Mouse (Mus musculus) heart, embryonic 14.5 days (tissue): ENCODE data around the gene Rnf217. TPM values are rescaled to one million over a fixed set of nuclear protein-coding genes. Genes with fewer than 3 reads are reported as not detected.

Source experiments
- ATAC-seq: fragments of 200-750 bp; cut with Nextera tagmentation; 2 replicates; pipeline ENCODE4 v1.8.0; 2017; ENCODE audit warnings: low read depth, moderate TSS enrichment; ENCODE audit not compliant: insufficient number of reproducible peaks, insufficient read depth, low FRiP score
- H3K27ac ChIP-seq, 2 experiments: fragments of 200-500 bp in 1 of 2; fragments of 300-500 bp in 1 of 2; sonication (generic) in 1 of 2; replicated peaks in 1 of 2; 2 replicates each; pipeline ENCODE4 v1.5.1; 2012 to 2014; ENCODE audit warnings: low read depth in 2 of 2, low read length in 2 of 2, control low read depth in 1 of 2, mild to moderate bottlenecking in 1 of 2, mixed read lengths in 1 of 2; ENCODE audit not compliant: control insufficient read depth in 1 of 2, insufficient read depth in 1 of 2
- H3K27me3 ChIP-seq: fragments of 300-500 bp; sonication (generic); 2 replicates; pipeline ENCODE4 v1.6.1; 2014; ENCODE audit warnings: mild to moderate bottlenecking, low read length, control low read depth; ENCODE audit not compliant: control insufficient read depth, insufficient read depth
- H3K36me3 ChIP-seq: fragments of 300-500 bp; sonication (generic); 2 replicates; pipeline ENCODE4 v1.6.1; 2014; ENCODE audit warnings: mild to moderate bottlenecking, control low read depth, low read length, mixed read lengths; ENCODE audit not compliant: control insufficient read depth, insufficient read depth
- H3K4me1 ChIP-seq, 2 experiments: fragments of 200-500 bp in 1 of 2; fragments of 300-500 bp in 1 of 2; sonication (generic) in 1 of 2; 2 replicates each; pipeline ENCODE4 v1.6.1; 2012 to 2014; ENCODE audit warnings: low read length in 2 of 2, control low read depth in 1 of 2, mixed read lengths in 1 of 2; ENCODE audit not compliant: control insufficient read depth in 2 of 2, insufficient read depth in 2 of 2
- H3K4me2 ChIP-seq: fragments of 300-500 bp; sonication (generic); 2 replicates; pipeline ENCODE4 v1.6.1; 2014; ENCODE audit warnings: mild to moderate bottlenecking, low read length
- H3K4me3 ChIP-seq, 2 experiments: fragments of 200-500 bp in 1 of 2; fragments of 300-500 bp in 1 of 2; sonication (generic) in 1 of 2; 2 replicates each; pipeline ENCODE4 v1.5.1; 2012 to 2014; ENCODE audit warnings: low read length in 2 of 2, mild to moderate bottlenecking in 2 of 2, control low read depth in 1 of 2, low read depth in 1 of 2, moderate library complexity in 1 of 2; ENCODE audit not compliant: control insufficient read depth in 1 of 2, insufficient read depth in 1 of 2
- H3K9ac ChIP-seq: fragments of 300-500 bp; sonication (generic); 2 replicates; pipeline ENCODE4 v1.6.1; 2014; ENCODE audit warnings: mild to moderate bottlenecking, low read length
- H3K9me3 ChIP-seq: fragments of 300-500 bp; sonication (generic); 2 replicates; pipeline ENCODE4 v1.6.1; 2016; ENCODE audit warnings: low read length, control low read depth; ENCODE audit not compliant: control insufficient read depth
- WGBS: fragments of 180-500 bp; shearing (Covaris S2); extraction: QIAGEN DNeasy Blood & Tissue Kit; methylation state at CpG from one replicate; pipeline ENCODE4 v1.1.7; 2014; 5-methylcytosine and 5-hydroxymethylcytosine counted together
- polyA plus RNA-seq: library from polyadenylated mRNA; unstranded; fragments of >200 nt; fragmentation: Nextera tagmentation; extraction: Ambion mirVana; gene quantifications from 2 replicates; pipeline ENCODE4 v1.2.1, GENCODE M21; 2014

Gene Rnf217
- polyA plus RNA-seq, 1 experiment from 2014 or later = 2.2 TPM

DNA sequence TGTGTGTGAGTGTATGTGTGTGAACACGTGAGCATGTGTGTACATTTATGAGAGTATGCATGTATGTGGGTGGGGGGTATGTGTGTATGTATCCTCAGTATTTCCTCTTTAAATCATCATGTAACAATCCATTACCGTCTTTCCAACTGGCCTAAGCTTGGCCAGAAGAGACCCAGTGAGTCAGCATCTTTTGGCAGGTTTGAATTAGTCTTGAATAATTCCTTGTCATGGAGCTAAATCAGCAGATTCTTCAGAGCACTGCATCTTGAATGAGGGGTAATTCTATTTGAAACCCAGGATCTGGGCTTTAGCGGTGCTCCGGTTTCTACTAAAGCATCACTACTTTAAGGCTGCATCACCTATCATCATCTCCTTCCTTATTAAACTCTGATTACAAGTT is 55.7 kb downstream of the Rnf217 start:
- no peaks in the 10 kb centered on the region for H3K27me3 ChIP-seq
- no peak overlapping the region for H3K27ac ChIP-seq
- H3K4me2 ChIP-seq = no peak overlapping the region
- H3K9me3 ChIP-seq = no peaks in the 10 kb centered on the region
- WGBS = 88% methylated on average over 4 of the region's 4 CpGs
- no peaks in the 10 kb centered on the region for H3K36me3 ChIP-seq
- no peak overlapping the region for H3K4me3 ChIP-seq
- ATAC-seq = no peak
- H3K9ac ChIP-seq = no peak overlapping the region
- H3K4me1 ChIP-seq = no peaks in the 10 kb centered on the region

DNA sequence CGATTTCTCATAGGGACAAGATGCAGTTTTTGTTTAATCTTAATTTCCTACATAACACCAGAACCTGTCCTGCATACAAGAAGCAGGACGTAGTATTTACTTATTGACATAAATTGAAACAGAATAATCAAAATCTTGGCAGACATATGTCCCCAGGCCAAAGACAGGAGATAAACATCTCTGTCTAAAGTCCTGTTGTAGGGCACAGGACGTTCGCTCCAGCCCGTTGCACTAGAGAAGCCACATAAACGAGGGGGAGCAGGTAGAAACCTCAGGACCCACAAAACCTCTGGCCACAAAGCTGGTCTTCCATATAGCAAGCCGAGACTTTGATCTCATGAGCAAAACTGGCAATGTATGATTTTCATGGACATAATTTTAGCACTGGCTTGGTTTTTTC is 57.1 kb downstream of the Rnf217 start:
- H3K36me3 ChIP-seq = no peaks in the 10 kb centered on the region
- no peak overlapping the region for H3K27ac ChIP-seq
- no peak for ATAC-seq
- H3K9ac ChIP-seq = no peak overlapping the region
- H3K4me2 ChIP-seq = no peak overlapping the region
- H3K4me3 ChIP-seq = no peak overlapping the region
- no peaks in the 10 kb centered on the region for H3K27me3 ChIP-seq
- H3K4me1 ChIP-seq = no peaks in the 10 kb centered on the region
- no peaks in the 10 kb centered on the region for H3K9me3 ChIP-seq
- 85% methylated on average over 7 of the region's 7 CpGs for WGBS

DNA sequence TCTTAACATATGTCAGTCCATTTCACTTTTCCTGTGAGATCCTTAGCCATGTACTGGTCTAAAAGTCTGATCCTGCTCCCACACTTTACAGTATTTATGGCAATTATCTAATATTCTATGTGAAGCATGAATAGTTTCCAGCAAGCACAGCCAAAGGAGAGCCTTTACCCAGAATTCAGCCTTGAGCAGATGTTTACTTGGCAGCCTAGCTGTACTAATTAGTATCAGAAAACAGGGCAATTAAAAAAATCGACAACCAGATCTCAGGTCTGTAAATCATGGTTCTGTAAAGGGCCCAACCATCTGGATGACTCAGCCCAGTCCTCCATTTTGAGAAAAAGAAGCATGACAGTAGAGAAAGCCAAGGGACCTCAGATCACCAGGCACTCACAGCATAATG is 57.6 kb downstream of the Rnf217 start:
- H3K27me3 ChIP-seq = no peaks in the 10 kb centered on the region
- no peak overlapping the region for H3K27ac ChIP-seq
- H3K4me2 ChIP-seq = no peak overlapping the region
- H3K9me3 ChIP-seq = no peaks in the 10 kb centered on the region
- H3K9ac ChIP-seq = no peak overlapping the region
- WGBS = 81% methylated on average over 1 of the region's 1 CpGs
- no peak overlapping the region for H3K4me3 ChIP-seq
- no peaks in the 10 kb centered on the region for H3K36me3 ChIP-seq
- H3K4me1 ChIP-seq = no peaks in the 10 kb centered on the region
- no peak for ATAC-seq

DNA sequence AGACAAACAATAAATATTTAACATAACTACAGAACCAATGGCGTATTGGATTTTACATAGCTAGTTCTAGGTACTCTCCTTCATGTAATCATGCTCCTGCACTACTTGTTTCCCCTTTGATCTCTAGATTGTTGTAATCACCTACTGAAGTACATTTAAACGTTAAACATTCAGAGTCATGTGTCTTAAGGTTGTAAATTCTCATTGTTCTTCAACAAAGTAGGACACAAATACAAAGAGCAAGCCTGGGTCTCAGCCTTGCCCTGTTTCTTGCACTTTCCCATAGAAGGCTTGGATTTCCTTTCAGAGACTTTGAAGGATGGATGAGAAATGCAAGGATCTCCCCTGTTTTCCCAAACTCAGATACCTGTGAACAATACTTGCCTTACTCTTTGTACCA is 61.8 kb downstream of the Rnf217 start:
- Histone ChIP-seq H3K36me3 (no peaks in the 10 kb centered on the region), H3K9me3 (no peaks in the 10 kb centered on the region), H3K9ac (no peak overlapping the region), H3K4me2 (no peak overlapping the region), H3K4me1 (0 out of 4 replicates have a peak, but pooled peaks cover 0 to 5% of the 10 kb centered on the region in 2 experiments), H3K27ac (no peak overlapping the region), H3K27me3 (no peaks in the 10 kb centered on the region), H3K4me3 (no peak overlapping the region)
- ATAC-seq = no peak
- 74% methylated on average over 2 of the region's 2 CpGs for WGBS

DNA sequence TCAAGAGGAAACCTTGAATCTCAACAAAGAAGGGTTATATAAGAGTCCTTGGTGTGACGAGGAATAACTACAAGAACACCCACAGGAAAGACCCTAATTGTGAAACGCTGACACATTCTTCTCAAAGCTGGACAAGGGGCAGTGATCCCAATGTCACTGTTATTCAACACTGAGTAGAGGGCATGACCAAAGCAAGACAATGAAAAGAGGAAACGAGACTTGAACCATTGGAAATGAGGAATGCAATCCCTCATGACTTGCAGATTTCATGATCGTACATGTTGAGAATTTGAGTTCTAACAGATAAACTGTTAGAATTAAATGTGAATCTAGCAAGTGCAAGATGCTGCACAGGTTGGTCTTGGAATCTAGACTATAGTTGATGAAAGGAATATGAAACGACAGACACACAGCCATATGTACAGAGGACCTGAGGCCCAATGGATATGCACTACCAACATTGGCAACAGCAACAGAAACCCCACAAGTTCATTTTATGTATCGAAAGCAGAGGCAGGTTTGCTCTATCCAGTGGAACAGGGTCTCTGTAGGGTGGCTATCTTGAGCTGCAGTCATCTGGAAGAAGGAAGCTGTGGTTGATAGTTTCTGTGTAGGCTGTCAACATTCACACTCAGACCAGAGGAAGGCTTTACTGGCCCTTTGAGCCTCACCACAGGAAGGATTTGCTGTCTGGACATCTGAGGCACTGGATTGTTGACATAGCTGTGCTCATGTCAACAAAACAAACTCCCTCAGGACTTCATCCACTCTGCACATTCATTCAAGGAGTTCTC is 64.6 kb downstream of the Rnf217 start:
- Histone ChIP-seq H3K4me3 (no peak overlapping the region), H3K36me3 (no peaks in the 10 kb centered on the region), H3K27me3 (no peaks in the 10 kb centered on the region), H3K27ac (no peak overlapping the region), H3K4me1 (0 out of 4 replicates have a peak, but pooled peaks cover 0 to 5% of the 10 kb centered on the region in 2 experiments), H3K9me3 (no peaks in the 10 kb centered on the region), H3K4me2 (no peak overlapping the region), H3K9ac (no peak overlapping the region)
- 79% methylated on average over 6 of the region's 6 CpGs for WGBS
- ATAC-seq = no peak

DNA sequence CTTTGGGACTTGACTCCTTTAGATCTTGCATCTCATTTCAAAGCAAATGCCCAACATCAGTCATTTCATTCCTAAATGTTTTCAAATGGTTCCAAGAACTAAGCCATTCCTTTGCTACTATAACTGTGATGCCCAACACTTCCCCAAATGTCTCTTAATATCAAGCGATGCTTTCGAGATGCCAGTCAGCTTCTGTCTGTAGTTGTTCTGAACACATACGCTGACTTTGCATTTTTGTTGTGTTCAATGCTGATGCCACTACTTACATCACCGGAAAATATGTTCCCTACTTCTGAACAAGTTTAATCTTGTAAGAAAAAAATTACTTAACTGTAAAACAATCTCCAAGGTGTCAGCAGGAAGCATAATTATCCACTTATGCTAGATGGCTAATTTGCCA is 68.5 kb downstream of the Rnf217 start:
- no peak for ATAC-seq
- Histone ChIP-seq H3K9me3 (no peaks in the 10 kb centered on the region), H3K4me2 (no peak overlapping the region), H3K9ac (no peak overlapping the region), H3K4me3 (no peak overlapping the region), H3K4me1 (peaks cover 0 to 24% of the 10 kb centered on the region in 2 experiments; a peak in 3 of 4 replicates), H3K36me3 (no peaks in the 10 kb centered on the region), H3K27ac (no peak overlapping the region), H3K27me3 (no peaks in the 10 kb centered on the region)
- WGBS = 95% methylated on average over 4 of the region's 4 CpGs

DNA sequence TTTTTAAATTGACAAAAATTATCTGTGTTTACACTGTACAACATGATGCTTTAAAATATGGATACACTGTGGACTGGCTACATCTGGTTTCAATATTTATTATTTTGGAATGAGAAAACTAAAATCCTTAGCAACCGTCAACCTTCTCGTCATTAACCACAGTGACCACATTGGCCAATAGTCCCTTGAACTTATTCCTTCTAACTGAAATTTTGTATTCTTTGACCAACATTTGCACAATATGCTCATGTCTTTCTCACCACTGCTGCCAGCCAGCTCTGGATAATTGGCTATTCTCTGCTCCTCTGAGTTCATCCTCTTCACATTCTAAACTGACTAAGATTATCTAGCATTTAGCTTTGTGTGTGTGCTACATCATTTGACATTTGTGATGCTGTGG is 69.6 kb downstream of the Rnf217 start:
- 97% methylated on average over 2 of the region's 2 CpGs for WGBS
- peaks cover 0 to 24% of the 10 kb centered on the region in 2 experiments; a peak in 3 of 4 replicates for H3K4me1 ChIP-seq
- no peaks in the 10 kb centered on the region for H3K9me3 ChIP-seq
- peaks cover 3% of the 10 kb centered on the region; the same call in 1 of the 2 replicates for H3K36me3 ChIP-seq
- no peak overlapping the region for H3K4me2 ChIP-seq
- no peak overlapping the region for H3K27ac ChIP-seq
- H3K4me3 ChIP-seq = no peak overlapping the region
- no peak for ATAC-seq
- H3K27me3 ChIP-seq = no peaks in the 10 kb centered on the region
- no peak overlapping the region for H3K9ac ChIP-seq

DNA sequence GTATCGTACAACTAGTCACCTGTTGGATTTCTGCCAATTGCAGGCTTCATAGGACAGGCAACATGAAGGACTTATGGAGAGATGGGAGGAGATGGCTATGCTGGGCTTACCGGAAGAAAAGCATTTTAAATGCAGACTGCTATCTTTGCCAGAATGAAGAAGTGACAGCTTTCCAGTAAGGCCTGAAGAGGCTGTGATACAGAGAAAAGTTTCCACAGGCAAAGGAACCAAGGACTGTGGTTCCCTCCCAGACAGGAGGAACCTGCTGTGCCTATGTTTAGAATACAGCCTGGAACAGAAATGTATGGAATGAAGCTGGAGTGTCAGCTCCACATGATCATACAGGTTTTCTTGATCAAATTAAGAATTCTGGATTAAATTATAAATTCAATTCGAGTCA is 70.3 kb downstream of the Rnf217 start:
- 42% methylated on average over 3 of the region's 3 CpGs for WGBS

More for the DNA sequence above, 70.3 kb downstream of the Rnf217 start:
- Histone ChIP-seq H3K9ac (no peak overlapping the region), H3K27ac (no peak overlapping the region), H3K9me3 (no peaks in the 10 kb centered on the region), H3K4me2 (no peak overlapping the region), H3K36me3 (peaks cover 10% of the 10 kb centered on the region), H3K27me3 (no peaks in the 10 kb centered on the region), H3K4me3 (no peak overlapping the region), H3K4me1 (peaks cover 0 to 24% of the 10 kb centered on the region in 2 experiments; a peak in 3 of 4 replicates)
- ATAC-seq = no peak
